Mouse (Mus musculus): ENCODE measurements around the gene Mast3.

DNA sequence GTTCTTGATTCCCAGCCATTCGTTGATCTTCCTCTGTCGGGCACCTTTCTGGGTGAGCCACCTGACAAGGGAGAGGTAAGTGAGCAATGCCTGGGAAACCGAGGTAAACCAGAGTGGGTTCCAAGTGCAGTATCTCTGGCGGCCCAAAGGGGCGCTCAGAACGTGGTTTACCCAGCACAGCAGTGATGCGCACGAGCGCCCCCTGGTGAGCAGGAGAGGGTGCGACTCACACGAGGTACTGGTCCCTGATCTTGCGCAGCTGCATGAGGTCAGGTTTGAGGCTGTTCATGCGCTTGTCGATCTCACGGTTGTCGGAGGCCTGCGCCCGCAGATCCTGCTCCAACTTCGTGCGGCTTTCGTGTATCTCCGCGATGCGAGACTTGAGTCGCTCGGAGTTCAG, 35.5 kb downstream of the Mast3 start:
- no peak for TF ChIP-seq GATA1 (IDR thresholded peaks at IDR 0.05; ENCODE audit: borderline replicate concordance, low read length)
- no peak for TF ChIP-seq FLI1 (IDR thresholded peaks at IDR 0.05; ENCODE audit: low read length)

All from megakaryocyte, embryonic 14.5 days (primary cell).